Mouse (Mus musculus) activated CD4-positive, CD25-positive, alpha-beta regulatory T cell, adult 4 months (primary cell): Measurements from ENCODE around the gene 3100002H09Rik. TPM values are rescaled to one million over a fixed set of nuclear protein-coding genes. Genes with fewer than 3 reads are reported as not detected.

Experiments
- ATAC-seq: one replicate; pipeline ENCODE4 v1.8.0; 2017
- polyA plus RNA-seq, 2 experiments: library from polyadenylated mRNA; unstranded; fragments of 100-300 nt; shearing (Covaris generic); gene quantifications; one replicate each; pipeline ENCODE4 v1.2.1; 2017

Gene 3100002H09Rik
- polyA plus RNA-seq, 2 experiments from 2014 or later = not detected

GRCm38 (mm10) chr4:124614189-124614588, 3.6 kb upstream of the 3100002H09Rik start:
- no peak for ATAC-seq

DNA sequence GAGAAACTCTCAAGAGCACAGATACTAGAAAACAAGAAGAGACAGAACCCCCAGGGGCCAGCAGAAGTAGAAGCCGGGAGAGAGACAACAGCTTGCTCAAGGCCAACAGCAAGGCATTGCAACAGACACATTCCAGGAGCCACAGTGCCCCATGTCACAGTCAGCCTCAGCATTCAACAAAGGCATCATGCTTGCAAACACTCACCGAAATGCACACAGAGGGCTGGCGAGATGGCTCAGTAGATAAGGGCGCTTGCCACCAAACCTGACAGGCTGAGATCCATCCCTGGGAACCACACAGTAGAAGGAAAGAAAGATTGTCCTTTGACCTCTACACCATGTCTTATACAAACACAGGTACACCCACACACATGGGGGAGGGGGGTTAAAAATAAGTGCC, 1.2 kb upstream of the 3100002H09Rik start:
- no peak for ATAC-seq

- no peak for ATAC-seq
Observed at GRCm38 (mm10) chr4:124610066-124610465, 537 bp downstream of the 3100002H09Rik start.

- ATAC-seq = no peak
Observed at GRCm38 (mm10) chr4:124607166-124607565, 3.4 kb downstream of the 3100002H09Rik start.

GRCm38 (mm10) chr4:124606180-124606579, 4.4 kb downstream of the 3100002H09Rik start:
- ATAC-seq = no peak

- ATAC-seq = no peak
Observed at GRCm38 (mm10) chr4:124605255-124605654, 5.3 kb downstream of the 3100002H09Rik start.

DNA sequence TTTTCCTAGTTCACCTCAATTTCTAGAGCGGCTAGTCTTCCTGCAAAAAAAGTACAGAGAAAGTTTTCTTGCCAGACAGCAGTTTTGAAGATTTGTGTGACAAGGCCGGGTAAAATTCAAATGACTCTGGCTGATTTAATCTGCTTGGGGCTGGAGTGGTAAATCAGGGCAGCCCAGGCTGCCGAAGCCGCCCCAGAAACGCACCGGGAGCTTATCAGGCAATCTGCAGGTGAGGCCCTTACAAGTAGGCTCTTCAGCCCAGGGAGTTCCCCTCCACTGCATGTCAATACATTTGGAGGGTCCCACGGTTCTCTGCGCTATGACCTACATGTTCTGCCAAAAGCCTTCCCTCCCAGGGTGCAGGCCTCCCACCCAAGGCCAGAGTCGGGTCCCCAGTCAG, 6.9 kb downstream of the 3100002H09Rik start:
- ATAC-seq = no peak

- ATAC-seq = no peak
Observed at GRCm38 (mm10) chr4:124595929-124596328, 14.7 kb downstream of the 3100002H09Rik start.

DNA sequence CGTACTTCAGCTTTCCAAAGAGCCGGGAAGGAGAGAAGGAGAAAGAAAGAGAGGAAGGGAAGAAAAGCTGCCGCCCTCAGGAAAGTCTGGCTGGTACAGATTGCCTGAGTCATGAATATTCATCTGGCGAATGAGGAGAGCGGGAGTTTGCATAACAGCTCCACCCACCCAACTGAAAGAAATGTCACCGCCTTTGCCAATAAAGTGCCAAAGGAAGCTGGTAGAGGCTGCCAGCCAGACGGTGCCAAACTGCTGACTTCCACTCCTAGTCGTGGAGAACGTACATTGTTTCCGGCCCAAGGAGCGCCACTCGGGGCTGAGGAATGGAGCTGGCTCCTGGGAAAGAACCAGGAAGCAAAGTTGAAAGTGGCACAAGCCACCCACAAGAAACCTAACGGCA, 15.7 kb downstream of the 3100002H09Rik start:
- no peak for ATAC-seq

GRCm38 (mm10) chr4:124593691-124594090, 16.9 kb downstream of the 3100002H09Rik start:
- no peak for ATAC-seq

DNA sequence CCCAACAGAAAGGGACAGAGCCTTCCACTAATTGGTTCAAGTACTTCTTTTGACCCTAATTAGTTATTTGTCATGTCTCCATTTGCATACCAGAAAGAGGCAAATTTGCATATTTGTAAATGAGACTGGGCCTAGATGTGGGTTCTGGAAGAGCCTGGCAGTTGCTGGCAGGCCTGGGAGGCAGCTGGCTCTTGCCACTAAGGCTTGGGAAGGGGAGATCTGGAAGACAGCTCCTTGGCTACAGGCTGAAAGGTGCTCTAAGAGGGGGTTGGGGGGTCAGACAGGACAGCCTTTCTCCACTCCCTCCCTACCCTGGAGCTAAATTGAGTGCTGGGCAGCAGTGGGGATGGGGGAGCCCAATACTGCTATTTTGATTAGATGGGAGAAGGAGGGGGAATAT, 17.4 kb downstream of the 3100002H09Rik start:
- ATAC-seq = no peak

DNA sequence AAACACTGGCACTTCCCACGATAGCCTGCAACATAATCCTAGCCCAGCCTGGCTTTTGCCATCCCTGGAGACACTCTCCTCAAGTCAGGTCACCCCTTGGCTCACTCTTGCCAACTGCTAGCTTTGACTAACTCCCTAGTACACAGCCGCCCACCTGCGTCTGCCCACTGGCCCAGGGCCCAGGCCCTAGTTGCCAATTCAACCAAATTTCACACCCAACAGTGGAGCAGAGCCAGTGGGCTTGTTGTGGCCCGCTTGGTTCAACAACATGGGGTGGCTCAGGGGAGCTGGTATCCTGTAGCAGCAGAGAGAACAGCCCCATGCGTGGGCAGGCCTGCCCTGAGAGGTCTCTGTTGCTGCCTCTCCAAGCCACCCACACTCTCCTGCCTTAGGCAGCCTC, 18.4 kb downstream of the 3100002H09Rik start:
- ATAC-seq = no peak

DNA sequence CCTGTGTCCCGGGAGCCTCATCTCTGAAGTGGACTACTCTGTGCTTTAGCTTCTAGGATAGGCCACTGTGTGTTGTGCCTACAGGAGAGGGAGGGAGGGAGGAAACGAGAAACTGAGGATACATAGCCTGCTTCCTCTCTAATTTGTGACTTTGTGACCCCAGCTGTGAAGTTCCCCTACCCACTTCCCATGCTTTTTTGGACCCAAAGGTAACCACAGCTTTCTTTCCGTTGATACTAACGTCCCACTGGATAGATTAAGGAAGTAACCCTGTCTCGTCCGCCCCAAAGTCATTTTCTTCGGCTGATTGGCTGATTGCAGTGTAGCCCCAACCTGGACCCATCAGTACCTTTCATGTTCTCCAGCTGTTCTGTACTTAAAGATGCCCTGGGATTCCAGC, 29.9 kb downstream of the 3100002H09Rik start:
- ATAC-seq = no peak

DNA sequence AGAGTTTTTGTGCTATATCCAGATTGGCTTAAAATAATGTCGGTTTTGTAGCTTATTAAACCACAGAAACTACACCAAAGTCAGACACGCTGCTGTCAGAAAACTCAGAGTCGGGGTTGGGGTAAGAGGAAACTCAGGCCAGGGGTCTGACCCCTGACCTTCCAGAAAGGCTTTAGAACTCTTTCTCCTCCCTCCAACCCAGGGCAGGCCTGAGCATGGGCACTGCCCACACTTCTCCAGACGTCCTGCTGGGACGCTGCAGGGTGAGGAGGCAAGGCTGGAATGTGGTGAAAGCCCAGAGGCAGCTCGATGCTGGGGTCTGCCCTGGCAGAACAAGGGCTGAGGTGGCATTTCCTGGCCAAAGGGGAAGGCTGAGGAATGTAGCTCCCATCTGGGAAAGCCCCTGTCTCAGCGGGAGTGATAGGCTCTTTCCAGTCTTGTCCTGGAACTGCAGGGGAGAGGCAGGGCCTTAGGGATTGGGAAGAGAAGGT, 34.6 kb downstream of the 3100002H09Rik start:
- ATAC-seq = no peak

GRCm38 (mm10) chr4:124575269-124575954, 35.2 kb downstream of the 3100002H09Rik start:
- ATAC-seq = no peak

- no peak for ATAC-seq
Observed at GRCm38 (mm10) chr4:124573586-124573985, 37.0 kb downstream of the 3100002H09Rik start.

GRCm38 (mm10) chr4:124570977-124571376, 39.6 kb downstream of the 3100002H09Rik start:
- no peak for ATAC-seq

DNA sequence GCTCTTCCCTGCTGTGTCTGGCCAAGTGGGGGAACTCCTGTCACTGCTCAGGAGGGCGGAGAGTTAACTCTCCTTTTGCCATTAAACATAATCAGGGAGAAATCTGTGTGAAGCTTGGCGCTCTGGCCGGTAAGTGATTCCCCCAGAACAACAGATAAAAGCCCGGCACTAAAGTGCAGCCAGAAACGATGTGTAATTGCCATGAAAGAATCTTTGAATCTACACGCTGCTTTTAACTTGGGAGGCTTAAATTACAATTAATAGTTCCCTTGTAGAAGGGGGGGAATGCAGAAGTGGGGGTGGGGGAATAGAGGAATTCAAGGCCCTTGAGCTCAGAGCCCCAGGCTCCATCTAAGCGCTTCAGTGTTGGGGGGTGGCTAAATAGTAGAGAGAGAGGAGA, 40.9 kb downstream of the 3100002H09Rik start:
- ATAC-seq = no peak

DNA sequence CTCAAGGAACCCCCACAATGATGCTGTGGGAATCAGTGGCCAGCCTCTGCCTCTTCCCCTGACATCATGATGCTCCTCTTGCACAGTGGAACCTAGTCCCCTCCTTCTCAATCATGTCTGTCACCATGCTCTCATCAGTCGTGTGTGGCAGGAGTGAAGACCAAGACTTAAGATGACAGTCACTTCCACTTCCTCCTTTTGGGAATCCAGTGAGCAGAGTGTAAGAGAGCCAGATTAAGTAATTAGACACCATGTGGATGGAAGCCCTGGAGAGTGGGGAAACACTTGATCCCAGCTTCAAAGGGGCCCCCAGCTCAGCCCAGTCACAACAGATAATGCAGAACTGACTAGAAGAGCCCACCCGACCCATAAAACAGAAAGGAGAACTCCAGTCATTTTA, 47.2 kb downstream of the 3100002H09Rik start:
- no peak for ATAC-seq

DNA sequence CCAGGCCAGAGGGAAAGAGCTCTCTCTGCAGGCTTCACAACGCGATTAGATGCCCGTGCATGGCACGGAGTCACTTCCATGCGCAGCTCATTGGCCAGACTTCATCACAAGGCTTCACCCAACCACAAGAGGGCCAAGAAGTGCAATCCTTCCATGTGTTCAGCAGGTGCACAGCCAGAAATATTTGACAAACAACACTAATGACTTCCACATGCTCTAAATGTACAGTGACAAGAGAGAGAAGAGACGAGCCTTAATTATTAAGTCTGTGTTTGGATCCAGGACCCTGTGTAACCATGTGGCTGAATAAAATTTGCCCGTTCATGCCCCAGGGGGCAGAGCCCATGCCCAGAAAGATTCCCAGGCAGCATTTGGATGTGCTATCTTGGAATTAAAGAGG, 47.9 kb downstream of the 3100002H09Rik start:
- ATAC-seq = no peak
